Mouse (Mus musculus) cerebellum, postnatal 4 days (tissue): ENCODE results near the gene Crtap.

Source experiments
- DNase-seq, 2 experiments: peaks; one replicate each; pipeline ENCODE4 v3.0.0; 2022; ENCODE audit warnings: low spot score in 2 of 2, mixed read lengths in 1 of 2

The Crtap gene

DNA sequence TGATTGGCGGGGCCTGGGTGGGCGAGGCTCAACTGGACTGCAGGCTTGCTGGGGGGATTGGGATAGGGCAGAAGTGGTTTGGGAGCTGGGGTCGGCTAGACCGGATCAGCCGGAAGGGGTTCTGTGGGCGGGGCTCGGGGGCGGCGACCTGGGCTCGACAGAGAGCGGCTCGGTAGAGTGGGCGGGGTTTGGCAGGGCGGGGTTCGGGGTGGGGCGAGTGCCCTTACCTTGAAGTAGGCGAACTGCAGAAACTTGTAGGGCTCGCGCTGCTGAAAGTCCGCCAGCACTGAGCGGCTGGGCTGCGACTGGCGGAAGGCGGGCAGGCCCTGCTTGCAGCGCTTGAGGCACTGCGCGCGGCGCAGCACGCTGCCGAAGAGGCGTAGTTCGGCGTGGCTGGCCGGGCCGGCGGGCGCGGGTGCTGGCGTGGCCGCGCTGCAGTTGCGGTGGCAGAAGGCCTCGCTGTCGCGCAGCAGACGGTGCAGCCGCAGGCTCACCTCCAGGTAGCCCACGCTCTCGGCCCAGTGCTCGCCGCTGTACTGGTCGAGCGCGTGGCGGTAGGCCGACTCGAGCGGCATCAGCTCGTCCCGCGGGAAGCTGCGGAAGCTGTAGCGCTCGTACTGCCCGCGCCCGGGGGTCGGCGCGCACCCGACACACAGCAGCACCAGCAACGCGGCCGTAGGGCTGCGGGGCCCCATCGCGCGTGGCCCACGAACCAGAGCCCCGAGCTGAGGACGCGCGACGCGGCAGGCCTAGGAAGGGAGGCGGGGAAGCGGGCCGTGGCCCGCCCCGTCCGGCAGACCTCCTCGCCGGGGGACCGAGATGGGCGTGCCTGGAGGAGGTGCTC, at the start of gene Crtap:
TSS of gene Crtap (minus strand) at position 771 of the 844 bp plus-strand sequence.
- DNase-seq, result peak in 1 of 2 experiments; percentile 55

DNA sequence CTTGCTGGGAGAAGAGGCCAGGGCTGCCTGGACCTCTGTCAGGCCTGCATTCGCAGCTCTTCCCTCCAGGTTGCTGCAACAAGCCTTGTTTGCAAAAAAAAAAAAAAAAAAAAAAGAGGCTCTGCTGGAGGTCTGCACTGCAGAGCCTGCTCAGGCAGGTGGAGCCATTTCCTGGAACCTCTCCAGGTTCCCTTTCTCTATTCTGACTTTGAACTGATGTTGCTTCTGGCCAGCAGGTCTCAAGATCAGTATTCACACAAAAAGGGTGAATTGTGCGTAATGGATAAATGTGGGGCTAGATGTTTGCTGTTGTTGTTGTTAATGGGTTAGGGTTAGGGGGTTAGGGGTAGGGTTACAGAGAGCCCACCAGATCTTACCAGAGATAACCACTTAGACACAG, 45.2 kb upstream of the Crtap start:
- no peak for DNase-seq

DNA sequence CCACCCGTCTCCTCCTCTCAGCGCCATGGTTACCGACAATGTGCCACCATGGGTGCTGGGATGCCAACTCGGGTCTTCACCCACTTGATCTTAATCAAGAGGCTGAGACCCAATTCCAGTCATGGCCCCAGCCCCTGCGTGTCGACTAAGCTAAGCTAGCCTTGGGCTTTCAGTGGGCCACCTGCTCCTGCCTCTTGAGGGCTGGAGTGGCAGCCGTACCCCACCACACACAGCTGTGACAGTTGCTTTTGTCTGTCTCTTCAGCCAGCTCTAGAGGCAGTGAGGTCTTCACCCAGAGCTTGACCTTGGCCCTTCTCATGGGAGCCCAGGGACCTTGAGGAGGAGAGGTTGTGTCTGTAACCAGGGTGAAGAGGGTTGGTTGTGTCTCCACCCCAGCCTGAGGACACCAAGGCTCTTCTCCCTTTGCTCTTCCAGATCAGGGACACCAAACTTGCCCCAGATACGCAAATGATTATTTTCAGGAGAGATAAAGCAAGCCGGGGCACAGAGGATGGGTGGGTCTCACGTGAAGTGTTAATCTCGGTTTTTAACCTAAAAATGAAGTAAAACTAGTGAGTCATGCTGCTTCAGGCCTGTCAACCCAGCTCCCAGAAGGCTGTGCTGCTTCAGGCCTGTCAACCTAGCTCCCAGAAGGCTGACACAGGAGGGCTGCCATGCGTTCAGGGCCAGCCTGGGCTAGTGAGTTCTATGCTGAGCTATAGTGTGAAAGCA, 37.8 kb upstream of the Crtap start:
- no peak for DNase-seq

DNA sequence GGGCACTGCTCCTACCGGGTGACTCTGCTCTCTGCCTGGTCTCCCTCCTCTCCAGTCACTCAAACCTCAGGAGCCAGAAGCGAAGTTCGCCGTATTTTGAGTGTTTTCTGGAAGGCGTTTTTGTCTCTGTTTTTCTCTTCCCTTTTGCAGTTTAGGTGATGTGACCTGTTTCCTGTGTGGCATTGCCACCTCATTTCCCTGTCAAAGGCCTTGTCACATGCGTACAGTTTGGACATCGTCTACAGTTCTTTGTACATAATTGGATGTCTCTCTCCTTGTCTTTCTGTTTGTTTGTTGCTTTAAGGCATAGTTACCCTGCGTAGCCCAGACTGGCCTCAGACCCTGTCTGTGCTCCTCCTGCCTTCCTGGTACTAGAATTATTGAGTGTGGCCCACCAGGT, 37.0 kb upstream of the Crtap start:
- no peak for DNase-seq

DNA sequence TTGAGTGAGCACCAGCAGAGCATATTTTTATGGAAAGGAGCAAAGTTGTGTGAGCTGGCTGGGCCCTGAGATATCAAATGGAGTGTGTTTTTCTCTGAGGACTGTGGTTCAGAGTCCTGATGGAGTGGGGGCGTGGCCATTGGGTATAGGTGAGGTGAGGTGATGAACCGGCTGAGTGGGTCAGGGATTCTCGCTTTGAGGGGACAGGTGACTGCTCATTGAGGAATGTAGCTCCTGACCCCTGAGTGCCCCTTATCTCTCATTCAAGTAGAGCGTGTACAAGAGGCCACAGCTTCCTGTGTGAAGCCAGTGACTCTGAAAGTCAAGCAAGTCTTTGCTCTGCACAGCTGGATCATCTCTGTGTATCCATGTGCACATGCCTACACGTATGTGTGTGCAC, 35.7 kb upstream of the Crtap start:
- no peak for DNase-seq

DNA sequence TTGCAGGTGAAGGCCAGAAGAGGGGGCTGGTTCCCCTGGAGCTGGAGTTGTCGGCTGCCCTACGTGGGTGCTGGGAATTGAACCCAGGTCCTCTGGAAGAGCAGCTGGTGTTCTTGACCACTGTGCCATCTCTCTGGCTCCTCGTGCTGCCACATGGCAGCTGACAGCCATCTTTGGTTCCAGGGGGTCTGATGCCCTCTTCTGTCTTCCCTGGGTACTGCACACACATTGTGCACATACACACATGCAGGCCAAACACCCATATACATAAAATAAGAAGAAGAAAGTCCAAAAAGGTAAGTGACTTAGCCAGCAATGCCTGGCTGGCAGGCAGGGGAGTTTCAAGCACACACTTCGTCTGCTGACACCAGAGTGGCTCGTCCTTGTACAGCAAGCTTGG, 35.1 kb upstream of the Crtap start:
- DNase-seq, result no peak

DNA sequence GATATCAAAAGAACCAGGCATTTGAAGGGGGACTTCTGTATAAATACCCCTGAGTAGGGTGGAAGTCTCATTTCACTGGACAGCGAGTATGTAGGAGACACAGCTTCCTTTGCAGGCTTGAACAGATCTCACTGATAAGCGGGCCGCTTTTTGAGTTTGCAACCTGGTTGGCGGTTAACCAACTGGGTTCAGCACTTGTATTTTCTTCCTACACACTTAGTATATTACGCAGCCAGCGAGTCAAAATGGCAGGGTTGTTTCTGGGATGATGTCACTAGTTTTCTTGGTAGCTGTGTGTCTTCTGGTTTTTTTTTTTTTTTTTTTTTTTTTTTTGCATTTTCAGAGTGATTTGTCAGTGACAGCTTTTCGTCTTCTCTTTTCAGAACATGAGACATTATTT, 31.3 kb upstream of the Crtap start:
- DNase-seq, result no peak

DNA sequence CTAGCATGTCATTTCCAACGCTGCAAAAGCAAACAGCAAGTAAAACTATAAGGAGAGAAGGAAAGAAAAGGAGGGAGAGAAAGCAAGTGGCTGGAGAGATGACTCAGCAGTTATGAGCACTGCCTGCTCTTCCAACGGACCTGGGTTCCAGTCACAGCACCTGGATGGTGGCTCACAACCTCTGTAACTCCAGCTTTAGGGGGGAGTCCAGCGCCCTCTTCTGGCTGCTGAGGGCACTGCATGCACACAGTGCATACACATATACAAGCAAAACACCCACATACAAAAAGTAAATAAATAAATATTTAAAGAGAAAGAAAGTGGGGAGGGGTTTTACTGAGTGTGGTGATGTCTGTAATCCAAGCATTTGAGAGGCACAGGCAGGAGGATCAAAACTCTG, 30.6 kb upstream of the Crtap start:
- no peak for DNase-seq

DNA sequence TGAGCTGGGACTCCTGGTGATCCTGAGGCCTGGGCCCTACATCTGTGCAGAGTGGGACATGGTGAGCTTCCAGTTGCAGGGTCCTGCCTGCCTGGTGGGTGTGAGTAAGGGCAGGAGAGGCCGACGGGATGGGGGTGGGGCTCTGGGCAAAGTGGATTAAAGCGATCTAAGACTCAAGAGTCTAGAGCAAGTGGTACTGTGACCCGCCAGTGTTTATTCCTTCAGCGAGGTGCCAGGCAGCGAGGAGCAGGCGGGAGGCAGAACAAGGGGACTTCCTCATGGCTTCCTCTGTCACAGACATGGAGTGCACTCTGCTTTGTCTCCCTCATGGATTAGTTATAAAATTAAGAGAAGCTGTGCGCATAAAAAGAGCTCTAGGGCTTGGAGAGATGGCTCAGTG, 30.0 kb upstream of the Crtap start:
- DNase-seq, result no peak

DNA sequence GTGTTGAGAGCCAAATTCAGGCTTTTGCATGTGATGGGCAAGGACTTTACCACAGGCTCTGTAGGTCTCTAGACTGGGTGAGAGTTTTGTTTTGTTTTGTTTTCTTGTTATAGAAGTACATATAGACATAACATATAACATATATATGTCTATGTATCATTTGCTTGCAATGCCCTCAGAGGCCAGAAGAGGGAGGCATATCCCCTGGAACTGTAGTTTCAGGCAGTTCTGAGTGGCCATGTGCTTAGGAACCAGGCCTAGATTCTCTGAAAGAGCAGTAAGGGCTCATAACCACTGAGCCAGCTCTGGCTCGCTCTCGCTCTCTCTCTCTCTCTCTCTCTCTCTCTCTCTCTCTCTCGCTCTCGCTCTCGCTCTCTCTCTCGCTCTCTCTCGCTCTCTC, 27.7 kb upstream of the Crtap start:
- DNase-seq, result peak in 1 of 2 experiments; percentile 29

DNA sequence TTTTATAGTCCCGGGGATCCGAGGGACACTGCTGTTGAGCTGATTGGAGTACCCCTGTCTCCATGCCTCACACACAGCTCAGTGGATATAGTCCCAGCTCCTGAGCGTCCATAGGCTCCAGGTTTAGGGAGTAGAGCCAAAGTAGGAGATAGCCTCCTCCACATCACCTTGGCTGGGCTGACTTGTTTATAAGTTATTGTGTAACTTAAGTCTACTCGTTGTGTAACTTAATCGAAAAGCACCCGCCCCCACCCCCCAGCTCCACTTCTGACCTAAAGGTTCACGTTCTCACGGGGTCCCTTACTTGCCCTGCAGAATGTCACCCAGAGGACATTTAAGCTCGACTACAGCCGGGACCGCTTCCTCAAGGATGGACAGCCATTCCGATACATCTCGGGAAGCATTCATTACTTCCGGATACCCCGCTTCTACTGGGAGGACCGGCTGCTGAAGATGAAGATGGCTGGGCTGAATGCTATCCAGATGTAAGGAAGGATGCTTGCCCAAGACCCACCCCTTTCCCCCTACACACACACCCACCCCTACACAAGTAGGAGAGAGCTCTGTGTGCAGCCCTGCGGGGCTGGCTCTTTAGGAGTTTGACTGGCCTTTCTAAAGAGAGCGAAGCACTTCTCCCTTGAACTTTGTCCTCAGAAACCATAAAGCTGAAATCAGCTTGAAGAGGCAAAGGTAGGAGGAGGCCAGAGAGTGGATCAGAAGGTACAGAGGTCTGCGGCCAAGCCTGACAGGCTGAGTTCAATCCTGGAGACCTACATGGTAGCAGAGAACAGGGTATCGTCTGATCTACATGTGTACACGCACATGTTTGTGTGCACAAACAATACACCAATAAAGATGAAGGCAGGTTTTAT, 26.4 kb upstream of the Crtap start:
- DNase-seq, result no peak

DNA sequence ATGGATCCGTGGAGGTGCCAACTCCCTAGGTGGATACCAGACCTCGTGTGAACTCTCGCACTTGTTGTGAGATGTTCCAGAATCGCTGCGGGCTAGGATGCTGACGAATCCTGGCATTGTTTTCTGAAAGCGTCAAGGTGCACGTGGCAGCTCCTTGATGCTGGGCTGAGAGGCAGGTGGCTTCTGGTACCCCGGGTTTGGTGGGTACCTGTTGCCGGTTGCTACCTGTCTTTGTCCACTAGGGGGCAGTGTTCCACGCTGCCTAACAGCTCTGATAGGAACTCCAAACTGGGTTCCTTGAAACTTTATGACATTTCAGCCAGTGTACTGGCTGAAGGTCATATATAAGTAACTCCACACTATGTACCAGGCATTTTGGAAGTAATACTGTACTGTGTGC, 25.2 kb upstream of the Crtap start:
- peak in 1 of 2 experiments; percentile 44 for DNase-seq

DNA sequence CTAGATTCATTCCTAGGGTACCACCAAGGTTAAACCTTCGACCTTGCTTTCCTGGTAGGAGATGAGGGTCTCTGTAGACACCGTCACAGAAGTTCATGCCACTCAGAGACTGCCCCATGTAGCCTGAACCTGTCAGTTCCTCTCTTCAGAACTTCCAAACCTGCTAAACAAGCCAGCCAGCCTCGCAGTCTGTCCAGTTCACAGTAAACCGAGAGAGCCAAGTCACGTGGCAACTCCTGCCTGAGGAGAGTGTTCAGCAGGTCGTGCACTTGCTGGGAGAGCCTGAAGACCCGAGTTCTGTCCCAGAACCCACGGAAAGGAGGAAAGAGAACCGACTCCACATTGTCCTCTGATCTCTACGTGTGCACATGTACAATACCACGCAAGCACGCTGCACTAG, 23.4 kb upstream of the Crtap start:
- no peak for DNase-seq

DNA sequence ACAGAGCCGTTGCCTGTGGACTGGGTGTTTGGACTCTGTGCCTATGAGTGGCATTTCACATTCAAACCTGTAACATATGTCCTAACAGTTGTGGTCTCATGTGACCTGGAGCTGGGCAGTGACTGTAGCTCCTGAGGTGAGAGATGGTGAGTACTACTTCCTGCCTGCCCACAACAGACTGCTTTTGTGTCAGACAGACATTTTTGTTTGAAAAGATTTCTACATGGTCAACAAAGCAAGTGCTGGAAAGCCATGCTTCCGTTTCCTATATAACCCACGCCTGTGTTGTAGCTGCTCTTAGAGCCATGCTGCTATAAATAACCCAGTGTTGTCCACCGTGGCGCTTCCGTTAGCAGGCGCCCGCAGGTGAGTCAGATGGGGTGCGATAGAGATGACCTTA, 21.9 kb upstream of the Crtap start:
- no peak for DNase-seq

DNA sequence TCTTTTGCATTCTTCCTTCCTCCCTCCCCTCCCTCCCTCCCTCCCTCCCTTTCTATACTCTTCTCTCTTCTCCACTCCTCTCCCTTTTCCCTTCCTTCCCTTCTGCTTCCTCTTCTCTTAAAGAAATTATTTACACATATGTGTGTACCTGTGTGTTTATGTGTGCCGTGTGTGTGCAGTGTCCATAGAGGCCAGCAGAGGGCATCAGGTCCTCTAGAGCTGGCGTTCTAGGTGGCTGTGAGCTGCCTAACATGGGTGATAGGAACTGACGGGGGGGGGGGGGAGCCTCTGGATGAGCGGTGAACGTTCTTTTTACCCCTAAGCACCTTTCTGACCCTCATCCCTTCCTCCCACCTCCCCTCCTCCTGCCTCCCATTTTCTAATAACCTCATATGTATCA, 20.8 kb upstream of the Crtap start:
- DNase-seq, result no peak

DNA sequence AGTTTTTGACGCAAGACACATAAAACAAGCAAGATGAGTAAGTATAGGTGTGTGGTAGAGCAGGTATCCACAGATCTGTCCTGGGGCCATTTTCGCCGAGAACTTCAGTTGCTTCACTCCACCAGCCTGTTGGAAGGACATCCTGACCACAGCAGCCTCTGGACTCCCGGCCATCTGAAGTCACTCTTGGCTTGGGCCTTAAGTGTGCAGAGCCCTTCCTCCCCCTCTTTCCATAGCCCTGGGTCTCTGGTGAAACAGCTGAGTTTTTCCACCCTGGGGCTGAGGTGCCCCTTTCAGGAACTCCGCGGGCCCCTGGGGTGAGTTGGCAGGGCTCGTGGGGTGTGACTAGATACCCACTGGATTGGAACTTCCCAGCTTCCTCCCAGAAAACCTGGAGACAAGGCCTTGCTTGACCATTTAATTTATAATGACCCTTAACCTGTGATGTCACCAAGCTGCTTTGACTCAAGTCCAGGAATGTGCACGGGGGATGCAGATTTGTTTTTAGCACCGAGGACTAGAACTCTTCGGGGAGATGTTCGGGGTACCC, 19.9 kb upstream of the Crtap start:
- no peak for DNase-seq

DNA sequence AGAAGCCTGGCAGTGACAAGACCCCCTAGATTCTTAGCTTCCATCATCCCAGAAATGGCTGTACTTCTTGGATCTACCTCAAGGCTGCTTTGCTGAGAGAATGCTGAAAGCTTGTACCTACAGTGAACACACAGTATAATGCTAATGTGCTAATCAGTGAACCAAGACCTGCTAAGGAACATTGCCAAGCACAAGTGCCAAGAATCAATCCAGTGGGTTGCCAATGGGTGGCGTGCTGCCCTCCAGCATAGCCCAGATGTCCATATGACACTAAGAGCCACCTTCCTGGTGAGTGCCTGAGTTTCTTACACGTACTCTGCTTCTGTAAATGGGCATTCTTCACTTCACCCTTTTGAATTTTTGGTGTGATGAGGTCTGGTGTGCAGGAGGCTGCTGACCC, 17.2 kb upstream of the Crtap start:
- peak in 1 of 2 experiments; percentile 25 for DNase-seq

DNA sequence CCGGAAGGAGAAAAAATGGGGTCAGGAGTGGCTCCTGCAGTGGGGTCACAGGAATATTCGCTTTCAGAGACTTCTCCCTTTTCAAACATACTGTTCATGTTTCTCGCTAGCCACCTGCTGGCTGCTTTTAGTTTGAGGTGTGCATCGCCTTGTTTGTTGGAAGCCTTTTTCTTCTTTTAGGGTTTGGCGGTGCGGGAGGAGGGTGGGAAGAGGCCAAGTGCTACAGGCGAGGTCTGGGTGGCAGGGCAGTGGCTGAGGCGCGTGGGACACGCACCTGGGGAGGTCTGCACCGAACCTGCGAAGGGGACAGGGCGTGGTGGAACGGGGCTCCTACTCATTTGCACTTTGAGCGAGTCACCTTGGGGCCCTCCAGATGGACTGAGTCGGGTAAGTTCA, 11.2 kb upstream of the Crtap start:
- no peak for DNase-seq

DNA sequence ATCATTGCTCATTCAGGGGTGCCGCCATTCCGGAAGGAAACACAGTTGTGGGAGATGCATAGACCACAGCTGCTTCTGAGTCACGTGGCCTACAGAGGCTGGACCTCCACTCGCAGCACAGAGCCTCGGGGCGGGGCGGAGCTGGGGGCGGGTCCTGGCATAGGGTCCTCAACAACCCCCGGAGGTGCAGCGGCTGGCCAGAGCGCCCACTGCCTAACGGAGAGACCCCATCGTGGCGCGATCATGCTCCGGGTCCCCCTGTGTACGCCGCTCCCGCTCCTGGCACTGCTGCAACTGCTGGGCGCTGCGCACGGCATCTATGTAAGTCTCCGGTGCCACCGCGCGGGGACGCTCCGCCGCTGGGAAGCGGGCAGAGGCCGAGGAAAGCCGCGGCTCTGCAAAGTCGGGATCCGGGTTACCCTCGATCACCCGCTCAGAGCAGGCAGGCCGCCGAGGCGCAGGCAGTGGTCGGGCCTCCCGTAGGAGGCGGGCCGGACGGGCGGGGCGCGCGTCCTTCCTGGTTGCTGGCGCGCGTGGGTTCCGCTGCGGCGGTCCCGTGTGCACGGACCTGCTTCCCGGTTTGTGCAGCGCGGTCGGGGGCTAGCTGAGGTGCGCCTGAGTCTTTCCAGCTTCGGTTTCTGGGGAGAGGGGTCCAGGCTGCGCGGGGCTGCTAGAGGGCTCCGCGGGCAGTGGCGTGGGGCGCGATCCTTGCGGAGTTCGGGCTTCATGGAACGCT, 10.6 kb upstream of the Crtap start, which contains the start of the genes Glb1 and Tmppe:
TSS of gene Glb1 (plus strand) at position 128 of the 736 bp plus-strand sequence.
TSS of gene Tmppe (plus strand) at position 157 of the 736 bp plus-strand sequence.
- peak; percentile 58 to 75 for DNase-seq

DNA sequence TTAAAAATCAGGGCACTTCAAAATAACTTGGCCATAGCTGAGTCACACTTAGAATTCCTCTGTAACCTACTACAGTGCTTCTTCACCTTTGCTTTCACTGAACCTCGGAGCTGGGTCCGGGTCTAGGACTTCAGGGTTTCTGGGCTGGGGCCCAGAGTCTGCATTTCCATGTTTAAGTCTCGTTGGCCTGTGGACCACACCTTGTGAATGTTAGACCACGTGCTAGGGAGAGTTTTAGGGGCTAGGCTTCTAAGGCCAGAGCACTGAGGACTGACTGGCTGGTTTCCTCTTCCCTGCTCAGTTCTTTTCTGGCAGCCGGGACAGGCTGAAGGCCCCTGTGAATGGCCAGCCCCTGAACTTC, 10.1 kb upstream of the Crtap start:
- no peak for DNase-seq

DNA sequence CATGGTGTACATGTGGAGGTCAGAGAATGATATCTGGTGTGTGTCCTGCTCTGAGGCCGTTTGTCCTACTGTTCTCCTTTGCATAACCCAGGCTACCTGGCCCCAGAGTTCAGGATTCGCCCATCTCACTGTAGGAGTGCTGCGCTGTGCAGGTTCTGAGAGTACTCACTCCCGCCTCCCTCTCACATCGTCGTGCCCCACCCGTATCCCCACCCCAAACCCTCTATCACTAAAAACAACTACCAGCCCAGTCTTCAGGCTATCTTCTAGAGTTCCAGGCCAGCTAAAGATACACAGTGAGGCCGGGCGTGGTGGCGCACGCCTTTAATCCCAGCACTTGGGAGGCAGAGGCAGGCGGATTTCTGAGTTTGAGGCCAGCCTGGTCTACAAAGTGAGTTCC, 9.2 kb upstream of the Crtap start:
- DNase-seq, result no peak
